Comparison of ENCODE assay signal across 9 mouse cellular contexts in genomic region chr16:23225821-23226600, GRCm38 (mm10). TPM values are rescaled to one million over a fixed set of nuclear protein-coding genes. Genes with fewer than 3 reads are reported as not detected.
DNase-seq lines count a peak whose midpoint lies in the region; ATAC-seq lines count a peak whose summit lies in the region.
"Had no signal": no experiment of that assay in that cellular context is flagged by ENCODE, and none has a peak within 500 bp of the region (broad histone marks: within the 10 kb centered on the region; RNA-seq: fewer than 3 reads in every experiment).

No protein-coding gene starts in this region.

- no peaks in the 10 kb centered on the region for H3K36me3 ChIP-seq in erythroblast, embryonic 14.5 days (ENCODE audit: control insufficient read depth)
- H3K36me3 ChIP-seq in limb, embryonic 12.5 days = no peaks in the 10 kb centered on the region
- H3K36me3 ChIP-seq in midbrain, embryonic 13.5 days = no peaks in the 10 kb centered on the region
- H3K36me3 ChIP-seq in splenic B cell, adult 2 months (ENCODE audit: control insufficient read depth, insufficient read depth, low read length, poor library complexity, severe bottlenecking) = peaks cover 7% of the 10 kb centered on the region; the same call in 1 of the 2 replicates
- H3K36me3 ChIP-seq: G1E had no signal

- H3K27ac ChIP-seq in limb, embryonic 12.5 days = peak overlapping the region; percentile 91
- peak overlapping the region; percentile 92 for H3K27ac ChIP-seq in midbrain, embryonic 13.5 days

- no peaks in the 10 kb centered on the region for H3K9me3 ChIP-seq in erythroblast, embryonic 14.5 days (ENCODE audit: control insufficient read depth, low read length)
- no peaks in the 10 kb centered on the region for H3K9me3 ChIP-seq in limb, embryonic 12.5 days
- no peaks in the 10 kb centered on the region for H3K9me3 ChIP-seq in midbrain, embryonic 13.5 days

- no peaks in the 10 kb centered on the region for H3K4me1 ChIP-seq in erythroblast, embryonic 14.5 days (ENCODE audit: control insufficient read depth)
- H3K4me1 ChIP-seq in limb, embryonic 12.5 days (replicated peaks) = peaks cover 26% of the 10 kb centered on the region
- peaks cover 39% of the 10 kb centered on the region for H3K4me1 ChIP-seq in midbrain, embryonic 13.5 days (replicated peaks)

- H3K9ac ChIP-seq in limb, embryonic 12.5 days (replicated peaks) = peak overlapping the region; percentile 94
- H3K9ac ChIP-seq in midbrain, embryonic 13.5 days (replicated peaks) = peak overlapping the region; percentile 93

- H3K4me2 ChIP-seq in limb, embryonic 12.5 days = peak overlapping the region; percentile 78
- peak overlapping the region; percentile 72 for H3K4me2 ChIP-seq in midbrain, embryonic 13.5 days (replicated peaks)

- peaks cover 53% of the 10 kb centered on the region for H3K27me3 ChIP-seq in erythroblast, embryonic 14.5 days (ENCODE audit: control insufficient read depth)
- H3K27me3 ChIP-seq in limb, embryonic 12.5 days = no peaks in the 10 kb centered on the region
- H3K27me3 ChIP-seq in midbrain, embryonic 13.5 days = no peaks in the 10 kb centered on the region
- H3K27me3 ChIP-seq in splenic B cell, adult 2 months (ENCODE audit: control insufficient read depth, insufficient read depth, low read length, poor library complexity, severe bottlenecking) = no peaks in the 10 kb centered on the region

- peak; percentile 47 to 54 for DNase-seq in cerebellum, postnatal 25 days
- peak; percentile 26 for DNase-seq in gastrocnemius, postnatal 25 days
- DNase-seq in splenic B cell, adult 2 months (ENCODE audit: low read depth, low spot score) = peak; percentile 50

- whole genome bisulfite sequencing in limb, embryonic 12.5 days = 1% methylated on average over 28 of the region's 28 CpGs
- under 1% methylated on average over 28 of the region's 28 CpGs for WGBS in midbrain, embryonic 13.5 days

- peak overlapping the region; percentile 51 for H3K4me3 ChIP-seq in erythroblast, embryonic 14.5 days (replicated peaks)
- peak overlapping the region; percentile 76 for H3K4me3 ChIP-seq in limb, embryonic 12.5 days (replicated peaks)
- peak overlapping the region; percentile 76 for H3K4me3 ChIP-seq in midbrain, embryonic 13.5 days (replicated peaks)

- ATAC-seq in erythroblast, adult 5-6 weeks (replicated peaks; ENCODE audit: low FRiP score, poor library complexity, severe bottlenecking) = no peak
- ATAC-seq in inflammation-experienced regulatory T-cells, adult 6 months = peak; percentile 29
- ATAC-seq in limb, embryonic 12.5 days (ENCODE audit: insufficient number of reproducible peaks, insufficient read depth, low FRiP score, low TSS enrichment, low read depth) = peak; percentile 16; the same call in 1 of the 2 replicates
- ATAC-seq in midbrain, embryonic 13.5 days = peak; percentile 55

RNA-seq across cellular contexts. Expression of gene St6gal1, which starts 1.5 kb away (rescaled TPM):
- polyA plus RNA-seq in erythroblast, embryonic 14.5 days (2012) = not detected in 2 replicates
- total RNA-seq in erythroblast, adult 5-6 weeks (2015; ENCODE audit: low replicate concordance) = 0.77 and 0.84 TPM in 2 replicates
- 1.1 and 1.4 TPM in 2 replicates for total RNA-seq in erythroblast, adult 5-6 weeks (2017; ENCODE audit: low replicate concordance)
- 1 to 10 TPM; 3.4 to 3.5 TPM for total RNA-seq in gastrocnemius, postnatal 25 days (2021)
- 10 to 100 TPM; 24.7 to 67.7 (median 66.3) TPM for polyA plus RNA-seq in inflammation-experienced regulatory T-cells, adult 6 months (2017; shearing (Covaris generic))
- polyA plus RNA-seq in limb, embryonic 12.5 days (2016; fragmentation: Nextera tagmentation; extraction: Ambion mirVana) = 21.5 and 24.1 TPM in 2 replicates
- polyA plus RNA-seq in midbrain, embryonic 13.5 days (2015; fragmentation: Nextera tagmentation; extraction: Ambion mirVana) = 43.1 and 44.5 TPM in 2 replicates

Comparison
In these comparisons a context has a peak if more than half of its experiments do, and no peak if none do; other contexts are left out.
1. RNA of gene St6gal1, which starts 1.5 kb away (polyA plus RNA-seq): 24.7 to 67.7 TPM in inflammation-experienced regulatory T-cells, adult 6 months, 43.1 to 44.5 TPM in midbrain, embryonic 13.5 days and 21.5 to 24.1 TPM in limb, embryonic 12.5 days; not detected in erythroblast, embryonic 14.5 days; every median in the first group is over 10 times any median in the second.
2. Peak in every context shown above with its lines, with median percentiles within 50 percentile points of each other: H3K4me3 ChIP-seq and DNase-seq.